Comparison of ENCODE assay signal across 8 mouse cellular contexts in the genomic region with DNA sequence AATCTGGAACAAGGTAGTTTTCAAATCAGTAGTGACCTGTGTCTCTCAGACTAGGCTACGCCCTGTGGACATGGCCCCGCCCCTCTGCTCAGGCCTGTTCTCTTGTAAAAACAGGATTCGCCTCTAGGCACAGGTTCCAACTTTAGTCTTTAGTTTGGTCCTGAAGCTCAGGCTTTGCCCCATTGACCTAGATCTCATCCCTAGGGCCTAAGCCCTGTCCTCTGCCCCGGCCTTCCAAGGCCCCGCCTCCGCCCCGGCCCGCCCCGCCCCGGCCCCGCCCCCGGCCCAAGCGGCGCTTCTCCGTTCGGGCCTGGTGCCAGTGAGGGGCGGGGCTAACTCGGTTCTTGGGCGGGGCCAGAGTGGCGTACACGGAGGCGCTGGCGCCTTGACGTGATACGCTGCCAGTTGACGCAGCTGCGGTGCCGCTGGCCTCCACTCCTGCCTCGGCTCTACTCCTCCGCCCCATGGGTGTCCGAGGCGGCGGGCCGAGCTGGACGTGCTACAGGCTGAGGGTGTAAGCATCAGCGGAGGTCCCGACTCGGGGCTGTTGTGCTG. TPM values are rescaled to one million over a fixed set of nuclear protein-coding genes. Genes with fewer than 3 reads are reported as not detected.
A peak's percentile ranks its signal among the peaks of the same experiment; 100 is the strongest.
DNase-seq lines count a peak whose midpoint lies in the region; ATAC-seq and TF ChIP-seq lines count a peak whose summit lies in the region.

A gene (plus strand): TSS at position 384 of the 555 bp plus-strand sequence.

- no peaks in the 10 kb centered on the region for H3K9me3 ChIP-seq in forebrain, embryonic 10.5 days
- no peaks in the 10 kb centered on the region for H3K9me3 ChIP-seq in heart, embryonic 15.5 days (replicated peaks)
- no peaks in the 10 kb centered on the region for H3K9me3 ChIP-seq in liver, embryonic 14.5 days (ENCODE audit: control insufficient read depth, low read length)
- no peaks in the 10 kb centered on the region for H3K9me3 ChIP-seq in neural tube, embryonic 11.5 days (ENCODE audit: control insufficient read depth, low read length)
- no peaks in the 10 kb centered on the region for H3K9me3 ChIP-seq in stomach, postnatal 0 days (ENCODE audit: control insufficient read depth, low read length)

- peak; percentile 98 for ATAC-seq in heart, embryonic 15.5 days (replicated peaks; ENCODE audit: insufficient number of reproducible peaks, insufficient read depth, low FRiP score, low read depth)
- ATAC-seq in liver, embryonic 14.5 days (ENCODE audit: insufficient read depth), result peak; percentile 97
- peak; percentile 99 for ATAC-seq in neural tube, embryonic 11.5 days (ENCODE audit: insufficient read depth, low FRiP score, low TSS enrichment)
- peak; percentile 99 for ATAC-seq in stomach, postnatal 0 days (ENCODE audit: low FRiP score, low TSS enrichment)

- peak within 1 kb of the TSS; percentile 92 for H3K9ac ChIP-seq in heart, embryonic 15.5 days
- H3K9ac ChIP-seq in liver, embryonic 14.5 days (replicated peaks), result peak within 1 kb of the TSS; percentile 95
- H3K9ac ChIP-seq in neural tube, embryonic 11.5 days (ENCODE audit: low read length), result peak within 1 kb of the TSS; percentile 67
- peak within 1 kb of the TSS; percentile 86 for H3K9ac ChIP-seq in stomach, postnatal 0 days (ENCODE audit: low read length)

- no peak for TF ChIP-seq CTCF in liver, embryonic 14.5 days (IDR thresholded peaks at IDR 0.05; ENCODE audit: low read depth)
- peak; percentile 26; the same call in 1 of the 2 replicates for TF ChIP-seq CTCF in stomach, postnatal 0 days (IDR thresholded peaks at IDR 0.05; ENCODE audit: low read depth)

- peak within 1 kb of the TSS; percentile 88 for H3K4me3 ChIP-seq in forebrain, embryonic 10.5 days
- H3K4me3 ChIP-seq in heart, embryonic 15.5 days, result peak within 1 kb of the TSS; percentile 97
- peak within 1 kb of the TSS; percentile 67 to 91 for H3K4me3 ChIP-seq in liver, embryonic 14.5 days (ENCODE audit: insufficient read depth in 1 of 2, low read depth in 2 of 2, low read length in 2 of 2)
- H3K4me3 ChIP-seq in neural tube, embryonic 11.5 days (ENCODE audit: low read depth, low read length), result peak within 1 kb of the TSS; percentile 80
- H3K4me3 ChIP-seq in stomach, postnatal 0 days (ENCODE audit: low read depth, low read length), result peak within 1 kb of the TSS; percentile 75

- DNase-seq in CD8-positive naive resting alpha-beta T cell, adult 2 months (ENCODE audit: low read depth in 2 of 2, low spot score in 2 of 2), result peak; percentile 92 to 98
- DNase-seq in c-Kit-positive CD71-negative TER-119-negative erythroid progenitor cells, embryonic 14.5 days (ENCODE audit: low read depth), result peak; percentile 86
- DNase-seq in forebrain, embryonic 10.5 days (ENCODE audit: extremely low spot score, low spot score), result peak; percentile 96
- peak; percentile 96 to 99 for DNase-seq in kidney, postnatal 25 days
- peak; percentile 83 to 89 (median 84) for DNase-seq in liver, embryonic 14.5 days (ENCODE audit: low read depth in 3 of 3, low spot score in 3 of 3)
- peak; percentile 96 for DNase-seq in neural tube, embryonic 11.5 days (ENCODE audit: low spot score)
- peak; percentile 98 for DNase-seq in stomach, postnatal 0 days (ENCODE audit: low spot score)

- TF ChIP-seq EP300 in liver, embryonic 14.5 days (IDR thresholded peaks at IDR 0.05; ENCODE audit: low read depth), result no peak
- TF ChIP-seq EP300 in stomach, postnatal 0 days (optimal IDR thresholded peaks at IDR 0.05), result no peak

- no peaks in the 10 kb centered on the region for H3K27me3 ChIP-seq in forebrain, embryonic 10.5 days (ENCODE audit: poor library complexity, severe bottlenecking)
- H3K27me3 ChIP-seq in heart, embryonic 15.5 days, result no peaks in the 10 kb centered on the region
- H3K27me3 ChIP-seq in liver, embryonic 14.5 days (ENCODE audit: control insufficient read depth, insufficient read depth, low read length), result no peaks in the 10 kb centered on the region
- no peaks in the 10 kb centered on the region for H3K27me3 ChIP-seq in neural tube, embryonic 11.5 days (ENCODE audit: control insufficient read depth, insufficient read depth, low read length)
- no peaks in the 10 kb centered on the region for H3K27me3 ChIP-seq in stomach, postnatal 0 days (ENCODE audit: control insufficient read depth, insufficient read depth, low read length)

- H3K27ac ChIP-seq in forebrain, embryonic 10.5 days, result peak within 1 kb of the TSS; percentile 90
- peak within 1 kb of the TSS; percentile 88 for H3K27ac ChIP-seq in heart, embryonic 15.5 days
- H3K27ac ChIP-seq in liver, embryonic 14.5 days, result peak within 1 kb of the TSS; percentile 68; the same call in 1 of the 2 replicates
- no peak within 1 kb of the TSS for H3K27ac ChIP-seq in neural tube, embryonic 11.5 days (ENCODE audit: low read depth, low read length)
- H3K27ac ChIP-seq in stomach, postnatal 0 days (replicated peaks), result peak within 1 kb of the TSS; percentile 84

- H3K36me3 ChIP-seq in forebrain, embryonic 10.5 days (replicated peaks), result peaks cover 30% of the 10 kb centered on the region
- H3K36me3 ChIP-seq in heart, embryonic 15.5 days, result peaks cover 13% of the 10 kb centered on the region; the same call in 1 of the 2 replicates
- H3K36me3 ChIP-seq in liver, embryonic 14.5 days (replicated peaks; ENCODE audit: control insufficient read depth, insufficient read depth, low read depth), result no peaks in the 10 kb centered on the region
- no peaks in the 10 kb centered on the region for H3K36me3 ChIP-seq in neural tube, embryonic 11.5 days (ENCODE audit: control insufficient read depth, insufficient read depth, low read length)
- H3K36me3 ChIP-seq in stomach, postnatal 0 days (ENCODE audit: control insufficient read depth, insufficient read depth, low read length), result no peaks in the 10 kb centered on the region

- H3K4me1 ChIP-seq in forebrain, embryonic 10.5 days, result peaks cover 14% of the 10 kb centered on the region
- peaks cover 10% of the 10 kb centered on the region for H3K4me1 ChIP-seq in heart, embryonic 15.5 days (replicated peaks)
- H3K4me1 ChIP-seq in liver, embryonic 14.5 days (replicated peaks; ENCODE audit: control insufficient read depth in 2 of 2, insufficient read depth in 2 of 2, low read length in 1 of 2), result peaks cover 11 to 12% of the 10 kb centered on the region in 2 experiments
- peaks cover 6% of the 10 kb centered on the region; the same call in 1 of the 2 replicates for H3K4me1 ChIP-seq in neural tube, embryonic 11.5 days (ENCODE audit: control insufficient read depth, insufficient read depth, low read length)
- H3K4me1 ChIP-seq in stomach, postnatal 0 days (replicated peaks; ENCODE audit: control insufficient read depth, insufficient read depth), result no peaks in the 10 kb centered on the region

- under 1% methylated on average over 38 of the region's 38 CpGs for WGBS in forebrain, embryonic 10.5 days
- WGBS in heart, embryonic 15.5 days, result 1% methylated on average over 35 of the region's 38 CpGs
- WGBS in liver, embryonic 14.5 days (ENCODE audit: insufficient replicate concordance), result 1% methylated on average over 38 of the region's 38 CpGs
- WGBS in neural tube, embryonic 11.5 days, result under 1% methylated on average over 31 of the region's 38 CpGs
- WGBS in stomach, postnatal 0 days, result 1% methylated on average over 37 of the region's 38 CpGs

- peak within 1 kb of the TSS; percentile 65 for H3K4me2 ChIP-seq in heart, embryonic 15.5 days
- peak within 1 kb of the TSS; percentile 85 for H3K4me2 ChIP-seq in liver, embryonic 14.5 days (ENCODE audit: low read depth)
- peak within 1 kb of the TSS; percentile 69 for H3K4me2 ChIP-seq in neural tube, embryonic 11.5 days (ENCODE audit: low read depth)
- peak within 1 kb of the TSS; percentile 72 for H3K4me2 ChIP-seq in stomach, postnatal 0 days (replicated peaks; ENCODE audit: low read depth)

RNA-seq across cellular contexts. Expression of the gene that starts here (rescaled TPM):
- 34.6 and 37.7 TPM in 2 replicates for polyA plus RNA-seq in forebrain, embryonic 10.5 days (2016; fragmentation: Nextera tagmentation; extraction: Ambion mirVana)
- polyA plus RNA-seq in heart, embryonic 15.5 days (2015; fragmentation: Nextera tagmentation; extraction: Ambion mirVana), result 27.7 and 36.0 TPM in 2 replicates
- polyA plus RNA-seq in liver, embryonic 14.5 days (2012; rRNA removed), result 3.9 and 5.7 TPM in 2 replicates
- 14.6 and 15.0 TPM in 2 replicates for polyA plus RNA-seq in liver, embryonic 14.5 days (2014; fragmentation: Nextera tagmentation; extraction: Ambion mirVana)
- polyA plus RNA-seq in neural tube, embryonic 11.5 days (2014; fragmentation: Nextera tagmentation; extraction: Ambion mirVana), result 44.4 and 52.6 TPM in 2 replicates
- polyA plus RNA-seq in stomach, postnatal 0 days (2015; fragmentation: Nextera tagmentation; extraction: Ambion mirVana), result 16.7 and 17.1 TPM in 2 replicates
